Mouse (Mus musculus) liver, embryonic 16.5 days (tissue): Measurements from ENCODE around the gene Rere. TPM values are rescaled to one million over a fixed set of nuclear protein-coding genes. Genes with fewer than 3 reads are reported as not detected.

Source experiments
- ATAC-seq: fragments of 200-750 bp; cut with Nextera tagmentation; 2 replicates; pipeline ENCODE4 v1.8.0; 2017; ENCODE audit warnings: low read depth, mild to moderate bottlenecking, moderate number of reproducible peaks, moderate library complexity
- H3K27ac ChIP-seq: fragments of 300-500 bp; sonication (generic); 2 replicates; pipeline ENCODE4 v1.5.1; 2014; ENCODE audit warnings: mild to moderate bottlenecking, low read length
- H3K27me3 ChIP-seq: fragments of 300-500 bp; sonication (generic); 2 replicates; pipeline ENCODE4 v1.6.1; 2014; ENCODE audit warnings: low read depth, low read length, mixed read lengths; ENCODE audit not compliant: control insufficient read depth, insufficient read depth
- H3K36me3 ChIP-seq: fragments of 300-500 bp; sonication (generic); 2 replicates; pipeline ENCODE4 v1.6.1; 2014; ENCODE audit warnings: mild to moderate bottlenecking; ENCODE audit not compliant: control insufficient read depth, insufficient read depth
- H3K4me1 ChIP-seq: fragments of 300-500 bp; sonication (generic); 2 replicates; pipeline ENCODE4 v1.6.1; 2014; ENCODE audit warnings: low read depth, low read length, mixed read lengths; ENCODE audit not compliant: control insufficient read depth
- H3K4me2 ChIP-seq: fragments of 300-500 bp; sonication (generic); 2 replicates; pipeline ENCODE4 v1.6.1; 2014; ENCODE audit warnings: low read depth, low read length, mixed read lengths
- H3K4me3 ChIP-seq: fragments of 300-500 bp; sonication (generic); 2 replicates; pipeline ENCODE4 v1.5.1; 2014; ENCODE audit warnings: low read depth, mild to moderate bottlenecking, low read length
- H3K9ac ChIP-seq: fragments of 300-500 bp; sonication (generic); 2 replicates; pipeline ENCODE4 v1.6.1; 2014; ENCODE audit warnings: low read depth, low read length
- H3K9me3 ChIP-seq: fragments of 300-500 bp; sonication (generic); replicated peaks from 2 replicates; pipeline ENCODE4 v1.6.1; 2016; ENCODE audit warnings: low read length; ENCODE audit not compliant: control insufficient read depth
- WGBS: fragments of 180-500 bp; shearing (Covaris S2); extraction: QIAGEN DNeasy Blood & Tissue Kit; methylation state at CpG from one replicate; pipeline ENCODE4 v1.1.7; 2014; ENCODE audit not compliant: insufficient replicate concordance; 5-methylcytosine and 5-hydroxymethylcytosine counted together
- polyA plus RNA-seq: library from polyadenylated mRNA; unstranded; fragments of >200 nt; fragmentation: Nextera tagmentation; extraction: Ambion mirVana; gene quantifications from 2 replicates; pipeline ENCODE4 v1.2.1, GENCODE M21; 2015

The Rere gene
- polyA plus RNA-seq, 1 experiment from 2014 or later: 6.8 TPM

GRCm38 (mm10) chr4:150578021-150578420 lies 296.6 kb downstream of the Rere start:
- Histone ChIP-seq H3K27me3 (no peaks in the 10 kb centered on the region), H3K27ac (no peak overlapping the region), H3K9ac (no peak overlapping the region), H3K9me3 (no peaks in the 10 kb centered on the region), H3K4me1 (peaks cover 14% of the 10 kb centered on the region), H3K4me3 (no peak overlapping the region), H3K36me3 (no peaks in the 10 kb centered on the region), H3K4me2 (no peak overlapping the region)
- WGBS: 79% methylated on average over 3 of the region's 3 CpGs
- no peak for ATAC-seq

DNA sequence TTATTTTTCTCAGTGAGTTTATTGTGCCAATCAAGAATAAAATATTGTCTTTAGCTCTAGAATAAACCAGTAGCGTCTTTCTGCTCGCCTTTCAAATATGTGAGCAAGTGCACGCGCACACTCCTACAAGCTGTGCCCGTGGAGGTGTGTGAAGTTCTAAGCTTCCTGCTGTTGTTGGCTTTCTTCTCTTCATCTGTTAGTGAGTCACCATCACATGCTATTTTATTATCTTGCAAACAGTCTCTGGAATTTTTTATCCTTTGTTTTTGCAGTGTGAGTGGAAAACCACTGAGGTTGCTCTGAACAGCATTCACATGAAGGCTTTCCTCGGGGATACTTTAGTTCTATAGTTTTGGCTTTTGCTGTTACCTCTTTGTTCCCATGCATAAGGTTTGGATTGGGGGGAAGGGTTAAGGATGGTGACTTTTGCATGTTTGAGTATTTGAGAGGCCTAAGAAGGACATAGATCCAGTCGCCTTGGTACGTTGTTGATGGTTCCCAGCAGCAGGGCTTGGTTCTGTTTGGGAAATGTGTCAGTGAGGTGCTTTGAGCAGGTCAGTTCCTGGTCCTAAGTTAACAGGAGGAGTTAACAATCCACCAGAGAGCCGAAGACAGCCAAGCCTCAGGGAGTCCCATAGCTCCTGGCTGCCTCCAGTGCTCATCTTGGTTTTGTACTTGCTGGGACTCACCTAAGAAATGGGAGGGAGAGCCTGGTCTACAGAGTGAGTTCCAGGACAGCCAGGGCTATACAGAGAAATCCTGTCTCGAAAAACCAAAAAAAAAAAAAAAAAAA lies 300.7 kb downstream of the Rere start:
- H3K27me3 ChIP-seq: no peaks in the 10 kb centered on the region
- no peak for ATAC-seq
- H3K4me1 ChIP-seq: peaks cover 39% of the 10 kb centered on the region
- no peak overlapping the region for H3K4me3 ChIP-seq
- H3K9ac ChIP-seq: no peak overlapping the region
- 73% methylated on average over 10 of the region's 10 CpGs for WGBS
- no peaks in the 10 kb centered on the region for H3K9me3 ChIP-seq
- H3K4me2 ChIP-seq: no peak overlapping the region
- H3K27ac ChIP-seq: no peak overlapping the region
- H3K36me3 ChIP-seq: no peaks in the 10 kb centered on the region

DNA sequence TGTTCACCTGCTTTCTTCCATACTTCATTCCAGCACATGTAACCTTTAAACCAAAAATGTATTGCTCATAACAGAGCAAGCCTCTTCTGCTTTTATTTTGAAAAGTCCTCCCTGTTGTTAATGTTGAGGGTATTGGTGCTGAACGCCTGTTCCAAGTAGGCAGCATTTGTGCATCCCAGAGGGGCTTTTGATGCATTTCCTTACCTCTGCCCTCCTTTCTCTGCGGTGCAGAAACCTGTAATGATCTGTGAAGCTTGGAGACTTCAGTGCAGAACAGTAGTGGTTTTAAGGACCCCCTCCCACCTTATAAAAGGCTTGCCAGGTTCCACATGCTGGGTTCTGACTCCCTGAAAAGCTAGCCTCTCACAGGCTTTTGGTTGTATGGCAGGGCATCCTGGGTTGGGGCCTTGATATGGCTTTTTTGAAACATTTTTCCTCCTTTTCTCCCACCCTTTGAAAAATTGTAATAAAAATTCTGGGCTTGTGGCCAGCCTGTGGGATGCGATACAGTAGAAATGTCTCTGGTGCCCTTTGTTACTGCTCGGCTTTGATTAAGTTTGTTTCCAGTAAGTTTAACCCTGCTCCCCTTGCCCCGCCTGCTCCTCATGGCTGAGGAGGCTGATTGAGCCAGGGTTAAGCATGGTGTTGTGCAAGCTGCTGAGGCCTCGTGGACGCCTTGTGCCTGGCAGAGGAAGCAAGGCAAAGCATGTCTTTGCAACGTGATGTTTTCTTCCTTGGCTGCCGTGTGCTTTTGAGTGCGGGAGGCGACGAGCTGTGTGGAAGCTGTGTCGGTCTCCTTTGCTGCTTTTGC lies 301.7 kb downstream of the Rere start:
- Histone ChIP-seq H3K36me3 (no peaks in the 10 kb centered on the region), H3K27me3 (no peaks in the 10 kb centered on the region), H3K9me3 (no peaks in the 10 kb centered on the region), H3K4me1 (peaks cover 48% of the 10 kb centered on the region), H3K4me3 (no peak overlapping the region), H3K27ac (peak overlapping the region; percentile 67), H3K9ac (no peak overlapping the region), H3K4me2 (peak overlapping the region; percentile 26)
- WGBS: 45% methylated on average over 13 of the region's 13 CpGs
- peak; percentile 54; the same call in 1 of the 2 replicates for ATAC-seq

DNA sequence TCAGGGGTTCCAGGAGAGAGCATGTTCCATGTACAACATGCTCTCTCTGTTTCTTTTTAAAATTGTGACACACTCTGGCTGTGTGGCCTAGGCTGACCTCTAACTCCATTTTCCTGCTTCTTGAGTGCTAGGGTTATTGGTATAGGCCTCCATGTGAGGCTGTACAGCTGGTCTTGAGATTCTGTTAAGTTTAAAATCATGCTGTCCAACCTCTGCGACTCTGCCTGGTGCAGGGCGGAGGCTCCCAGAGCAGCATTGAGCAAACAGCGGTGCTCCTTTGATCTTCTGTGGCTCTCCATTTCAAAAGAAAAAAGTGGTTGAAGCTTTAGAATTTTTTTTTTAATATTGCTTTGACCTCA lies 302.3 kb downstream of the Rere start:
- 57% methylated on average over 3 of the region's 3 CpGs for whole genome bisulfite sequencing
- Histone ChIP-seq H3K4me3 (no peak overlapping the region), H3K36me3 (no peaks in the 10 kb centered on the region), H3K9me3 (no peaks in the 10 kb centered on the region), H3K27ac (peak overlapping the region; percentile 67), H3K27me3 (no peaks in the 10 kb centered on the region), H3K9ac (no peak overlapping the region), H3K4me2 (peak overlapping the region; percentile 26), H3K4me1 (peaks cover 50% of the 10 kb centered on the region)
- 0 out of 2 replicates have a peak, but pooled peaks have one; percentile 12 for ATAC-seq

DNA sequence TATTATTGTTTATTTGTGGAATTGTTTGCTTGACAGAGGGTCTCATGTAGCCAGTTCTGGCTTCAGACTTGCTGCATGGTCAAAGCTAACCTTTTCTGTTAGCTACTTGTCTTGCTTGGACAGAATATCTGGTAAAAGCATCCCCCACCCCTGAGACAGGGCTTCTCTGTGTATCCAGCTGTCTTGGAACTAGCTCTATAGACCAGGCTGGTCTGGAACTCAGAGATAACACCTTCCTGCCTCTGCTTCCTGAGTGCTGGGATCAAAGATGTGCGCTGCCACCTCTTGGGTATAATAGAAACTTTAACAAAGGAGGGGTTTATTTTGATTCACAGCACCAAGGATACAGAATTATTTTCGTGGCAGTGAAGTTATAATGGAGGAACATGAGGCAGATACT lies 304.4 kb downstream of the Rere start:
- WGBS: 43% methylated on average over 2 of the region's 2 CpGs
- Histone ChIP-seq H3K4me1 (peaks cover 56% of the 10 kb centered on the region), H3K27me3 (no peaks in the 10 kb centered on the region), H3K9ac (no peak overlapping the region), H3K4me2 (no peak overlapping the region), H3K27ac (no peak overlapping the region), H3K9me3 (no peaks in the 10 kb centered on the region), H3K4me3 (no peak overlapping the region), H3K36me3 (no peaks in the 10 kb centered on the region)
- peak; percentile 59 for ATAC-seq

GRCm38 (mm10) chr4:150586275-150586674 lies 304.8 kb downstream of the Rere start:
- ATAC-seq: no peak
- H3K9ac ChIP-seq: no peak overlapping the region
- no peaks in the 10 kb centered on the region for H3K27me3 ChIP-seq
- H3K4me1 ChIP-seq: peaks cover 60% of the 10 kb centered on the region
- no peaks in the 10 kb centered on the region for H3K9me3 ChIP-seq
- no peak overlapping the region for H3K27ac ChIP-seq
- WGBS: 36% methylated on average over 5 of the region's 5 CpGs
- no peaks in the 10 kb centered on the region for H3K36me3 ChIP-seq
- no peak overlapping the region for H3K4me3 ChIP-seq
- H3K4me2 ChIP-seq: no peak overlapping the region

DNA sequence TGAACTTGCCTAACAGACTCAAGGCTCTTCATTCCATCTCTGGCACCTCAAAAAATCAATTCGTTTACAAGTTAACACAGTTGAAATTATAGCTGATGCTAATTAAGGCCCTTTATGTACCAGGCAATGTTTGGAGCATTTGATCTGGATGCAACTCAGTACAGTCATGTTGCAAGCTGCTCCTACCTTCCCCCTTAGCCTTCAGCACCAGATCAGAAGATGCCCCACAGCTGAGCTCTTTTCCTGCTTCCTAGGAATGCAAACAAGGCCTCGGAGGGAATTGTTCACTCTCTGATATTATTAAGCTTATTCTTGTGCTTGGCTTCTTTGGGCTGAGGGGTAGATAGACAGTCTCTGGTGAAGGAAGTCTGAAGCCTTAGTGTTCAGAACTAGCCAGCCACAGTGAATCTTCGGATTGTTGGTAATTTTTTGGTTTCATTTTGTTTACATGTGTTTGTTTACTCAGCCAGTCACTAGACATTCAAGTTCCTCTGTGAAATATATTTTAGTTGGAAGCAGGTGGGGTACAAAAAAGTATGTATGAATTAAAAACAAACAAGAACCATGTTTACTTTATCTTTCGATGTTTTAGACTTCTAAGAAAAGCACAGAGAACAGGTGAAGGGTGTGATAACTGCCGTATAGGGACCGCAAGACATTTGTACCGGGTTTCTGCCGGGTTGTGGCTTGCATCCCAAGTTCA lies 306.3 kb downstream of the Rere start:
- Histone ChIP-seq H3K4me2 (peak overlapping the region; percentile 64), H3K36me3 (no peaks in the 10 kb centered on the region), H3K27me3 (no peaks in the 10 kb centered on the region), H3K27ac (peak overlapping the region; percentile 64), H3K4me1 (peaks cover 74% of the 10 kb centered on the region), H3K9ac (peak overlapping the region; percentile 57), H3K4me3 (peak overlapping the region; percentile 50), H3K9me3 (no peaks in the 10 kb centered on the region)
- ATAC-seq: no peak
- WGBS: 39% methylated on average over 8 of the region's 8 CpGs

DNA sequence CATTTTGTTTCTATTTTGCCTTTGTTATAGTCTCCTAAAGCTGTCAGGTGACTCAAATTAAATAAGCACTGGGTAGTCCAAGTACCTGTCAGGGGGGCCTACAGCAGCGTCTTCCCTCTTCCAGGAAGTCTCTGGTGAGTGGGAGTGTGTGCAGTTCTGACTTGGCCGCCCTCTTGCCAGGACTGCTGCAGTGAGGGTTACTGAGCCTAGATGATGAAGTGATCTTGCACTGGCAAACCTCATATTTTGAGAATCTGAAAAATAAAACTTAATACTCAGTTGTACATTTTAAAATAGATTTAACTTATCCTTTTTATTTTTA lies 306.8 kb downstream of the Rere start:
- WGBS: 46% methylated on average over 2 of the region's 2 CpGs
- peaks cover 74% of the 10 kb centered on the region for H3K4me1 ChIP-seq
- ATAC-seq: no peak
- H3K4me2 ChIP-seq: peak overlapping the region; percentile 64
- H3K27ac ChIP-seq: peak overlapping the region; percentile 64; the same call in 1 of the 2 replicates
- H3K36me3 ChIP-seq: no peaks in the 10 kb centered on the region
- no peaks in the 10 kb centered on the region for H3K27me3 ChIP-seq
- H3K4me3 ChIP-seq: peak overlapping the region; percentile 50
- no peaks in the 10 kb centered on the region for H3K9me3 ChIP-seq
- peak overlapping the region; percentile 57 for H3K9ac ChIP-seq
